Mouse (Mus musculus) cerebellum, postnatal 10 days (tissue): ENCODE results near the gene Vwa2.

Source experiments
- DNase-seq, 2 experiments: peaks; one replicate each; pipeline ENCODE4 v3.0.0; 2021; ENCODE audit warnings: mixed read lengths in 2 of 2

Vwa2 gene

GRCm38 (mm10) chr19:56950818-56951217 is 76.8 kb downstream of the Vwa2 start:
- peak; percentile 60 to 64 for DNase-seq

- no peak for DNase-seq
Observed at GRCm38 (mm10) chr19:56953856-56954255, 79.8 kb downstream of the Vwa2 start.

GRCm38 (mm10) chr19:56954857-56955256 is 80.8 kb downstream of the Vwa2 start:
- no peak for DNase-seq

- no peak for DNase-seq
Observed at GRCm38 (mm10) chr19:56955568-56956513, 81.8 kb downstream of the Vwa2 start.

- no peak for DNase-seq
Observed at GRCm38 (mm10) chr19:56958011-56958410, 84.0 kb downstream of the Vwa2 start.

GRCm38 (mm10) chr19:56958582-56959021 is 84.6 kb downstream of the Vwa2 start:
- DNase-seq, result no peak

- DNase-seq, result no peak
Observed at GRCm38 (mm10) chr19:56959057-56959456, 85.0 kb downstream of the Vwa2 start.

- DNase-seq, result no peak
Observed at GRCm38 (mm10) chr19:56959601-56960000, 85.6 kb downstream of the Vwa2 start.
